Comparison of ENCODE assay signal across 20 mouse cellular contexts in the genomic region with DNA sequence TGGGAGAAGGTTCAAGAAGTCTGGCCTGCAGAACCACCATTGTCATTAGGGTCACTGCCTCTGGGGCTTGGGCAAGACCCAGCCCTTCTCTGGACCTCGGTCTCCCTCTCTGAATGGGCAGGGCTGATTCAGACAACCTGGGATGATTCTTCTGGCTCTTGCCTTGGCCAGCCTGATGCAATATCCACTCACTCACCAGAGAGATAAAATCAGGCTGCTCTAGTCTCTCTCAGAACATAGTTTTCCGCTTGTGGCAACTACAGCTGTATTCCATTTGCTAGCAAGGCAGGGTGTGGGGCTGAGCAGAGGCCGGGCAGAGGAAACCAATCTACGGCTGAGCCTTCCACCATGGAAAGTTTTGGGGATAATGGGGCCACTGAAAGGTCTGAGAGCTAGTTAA. TPM values are rescaled to one million over a fixed set of nuclear protein-coding genes. Genes with fewer than 3 reads are reported as not detected.
"Had no signal": no experiment of that assay in that cellular context is flagged by ENCODE, and none has a peak within 500 bp of the region (broad histone marks: within the 10 kb centered on the region; RNA-seq: fewer than 3 reads in every experiment).

No protein-coding gene starts in this region.

- ATAC-seq: intestine, postnatal 0 days; midbrain, embryonic 13.5 days had no signal

- H3K27me3 ChIP-seq: limb, embryonic 12.5 days; midbrain, embryonic 13.5 days; neural tube, embryonic 15.5 days had no signal

- H3K9me3 ChIP-seq: limb, embryonic 12.5 days; midbrain, embryonic 13.5 days; neural tube, embryonic 15.5 days had no signal

- H3K27ac ChIP-seq: limb, embryonic 12.5 days; liver, embryonic 14.5 days; macrophage; midbrain, embryonic 13.5 days; neural tube, embryonic 15.5 days; stomach, postnatal 0 days had no signal

- DNase-seq: kidney, adult 8-10 months; kidney, postnatal 25 days; layer of hippocampus, adult 9-11 months; layer of hippocampus, postnatal 36 days; right cerebral cortex, adult 18-20 months; thymus, postnatal 4 days had no signal

- H3K4me3 ChIP-seq: limb, embryonic 12.5 days; midbrain, embryonic 13.5 days; myocyte; neural tube, embryonic 15.5 days had no signal

- H3K36me3 ChIP-seq: limb, embryonic 12.5 days; midbrain, embryonic 13.5 days had no signal

- H3K9ac ChIP-seq: limb, embryonic 12.5 days; liver, embryonic 14.5 days; midbrain, embryonic 13.5 days; neural tube, embryonic 15.5 days had no signal

- H3K4me2 ChIP-seq: limb, embryonic 12.5 days; midbrain, embryonic 13.5 days; neural tube, embryonic 15.5 days had no signal

RNA-seq across cellular contexts. Expression of a gene that starts 19.4 kb away (rescaled TPM):
- total RNA-seq: layer of hippocampus, postnatal 36 days; left cerebral cortex, adult 8-10 months; left cerebral cortex, postnatal 25 days; liver, adult 2 months; megakaryocyte-erythroid progenitor cell, adult 5-6 weeks had no signal
- polyA plus RNA-seq: intestine, postnatal 0 days; kidney, embryonic 16.5 days; limb, embryonic 12.5 days; liver, adult 2 months; liver, embryonic 14.5 days; macrophage; midbrain, embryonic 13.5 days; myocyte; neural tube, embryonic 11.5 days; neural tube, embryonic 15.5 days; stomach, postnatal 0 days had no signal

RNA-seq across cellular contexts. Expression of a gene that starts 36.7 kb away (rescaled TPM):
- total RNA-seq: left cerebral cortex, postnatal 25 days; liver, adult 2 months; megakaryocyte-erythroid progenitor cell, adult 5-6 weeks had no signal
- polyA plus RNA-seq: intestine, postnatal 0 days; kidney, embryonic 16.5 days; limb, embryonic 12.5 days; liver, adult 2 months; liver, embryonic 14.5 days; macrophage; midbrain, embryonic 13.5 days; neural tube, embryonic 11.5 days; neural tube, embryonic 15.5 days; stomach, postnatal 0 days had no signal
